Mouse (Mus musculus): Measurements from ENCODE around the gene Rnf144a. TPM values are rescaled to one million over a fixed set of nuclear protein-coding genes. Genes with fewer than 3 reads are reported as not detected.

The Rnf144a gene
- polyA plus RNA-seq, 1 experiment from 2014 or later, result 49.5 TPM

DNA sequence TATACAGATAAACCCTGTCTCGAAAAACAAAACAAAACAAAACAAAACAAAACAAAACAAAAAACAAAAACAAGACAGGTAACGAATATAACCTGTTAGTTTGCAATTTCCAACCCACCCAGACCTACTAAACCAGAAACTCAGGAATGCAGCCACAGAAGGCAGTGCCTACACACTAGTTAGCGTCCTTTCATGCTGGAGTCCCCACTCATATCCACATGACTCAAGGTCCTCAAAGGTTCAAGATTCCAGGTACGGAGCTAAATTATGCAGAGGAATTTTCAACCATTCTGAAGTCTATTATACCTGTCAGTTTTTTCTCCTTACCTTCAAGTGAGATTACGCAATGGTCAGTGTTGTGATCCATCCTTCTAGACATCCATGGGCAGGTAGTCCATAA is 70.6 kb downstream of the Rnf144a start:
- no peaks in the 10 kb centered on the region for H3K9me3 ChIP-seq (ENCODE audit: control insufficient read depth, low read length)
- H3K27ac ChIP-seq (ENCODE audit: low read length), result no peak overlapping the region
- ATAC-seq (ENCODE audit: low read depth), result no peak
- no peak overlapping the region for H3K4me2 ChIP-seq (ENCODE audit: low read depth, low read length)
- no peaks in the 10 kb centered on the region for H3K36me3 ChIP-seq (ENCODE audit: control insufficient read depth, insufficient read depth, low read length)
- no peak overlapping the region for H3K9ac ChIP-seq (ENCODE audit: low read length)
- 76% methylated on average over 5 of the region's 5 CpGs for whole genome bisulfite sequencing
- no peaks in the 10 kb centered on the region for H3K27me3 ChIP-seq (ENCODE audit: control insufficient read depth, insufficient read depth, low read depth, low read length)
- H3K4me1 ChIP-seq (replicated peaks; ENCODE audit: control insufficient read depth, insufficient read depth, low read length), result peaks cover 5% of the 10 kb centered on the region; the same call in 1 of the 2 replicates
- no peak overlapping the region for H3K4me3 ChIP-seq (ENCODE audit: low read length)

DNA sequence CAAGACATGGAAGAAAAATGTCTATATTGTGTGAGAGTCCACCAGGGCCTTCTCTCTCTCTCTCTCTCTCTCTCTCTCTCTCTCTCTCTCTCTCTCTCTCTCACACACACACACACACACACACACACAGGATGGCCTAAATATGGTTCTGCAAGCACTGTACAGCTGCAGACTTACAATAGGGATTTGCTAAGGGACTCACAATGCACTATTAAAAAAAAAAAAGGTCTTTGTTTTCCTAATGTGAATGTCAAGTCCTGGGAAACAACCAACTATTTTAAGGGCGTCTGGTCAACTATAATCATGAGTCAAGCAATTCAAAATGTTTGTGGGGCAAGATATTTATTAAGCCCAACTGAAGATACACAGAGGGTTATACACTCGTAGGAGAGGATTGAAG is 71.9 kb downstream of the Rnf144a start:
- ATAC-seq (ENCODE audit: low read depth), result peak; percentile 41; the same call in 1 of the 2 replicates
- Histone ChIP-seq H3K27ac (ENCODE audit: low read length) (peak overlapping the region; percentile 72), H3K9ac (ENCODE audit: low read length) (no peak overlapping the region), H3K4me1 (replicated peaks; ENCODE audit: control insufficient read depth, insufficient read depth, low read length) (peaks cover 5% of the 10 kb centered on the region; the same call in 1 of the 2 replicates), H3K4me3 (ENCODE audit: low read length) (no peak overlapping the region), H3K36me3 (ENCODE audit: control insufficient read depth, insufficient read depth, low read length) (0 out of 2 replicates have a peak, but pooled peaks cover 4% of the 10 kb centered on the region), H3K27me3 (ENCODE audit: control insufficient read depth, insufficient read depth, low read depth, low read length) (no peaks in the 10 kb centered on the region), H3K9me3 (ENCODE audit: control insufficient read depth, low read length) (no peaks in the 10 kb centered on the region), H3K4me2 (ENCODE audit: low read depth, low read length) (no peak overlapping the region)
- 56% methylated on average over 2 of the region's 2 CpGs for WGBS

DNA sequence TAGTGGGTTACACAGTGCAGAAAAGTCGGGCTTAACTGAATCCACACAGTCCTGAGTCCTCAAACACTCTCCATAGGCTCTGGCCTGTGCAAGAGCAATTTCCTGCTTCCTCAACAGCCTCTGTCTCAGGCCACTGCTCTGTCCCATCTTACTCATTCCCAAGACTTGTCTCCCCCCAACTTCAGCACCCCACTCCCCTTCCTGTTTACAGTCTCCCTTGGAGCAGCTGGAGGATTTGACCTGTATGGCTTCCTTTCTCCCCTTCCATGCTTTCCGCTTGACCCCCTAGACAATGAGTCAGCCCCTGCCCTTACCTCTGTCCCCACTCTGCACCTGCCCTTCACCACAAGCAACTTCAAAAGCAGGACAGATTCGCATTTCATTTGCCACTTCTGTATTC is 72.4 kb downstream of the Rnf144a start:
- H3K4me2 ChIP-seq (ENCODE audit: low read depth, low read length), result no peak overlapping the region
- H3K27me3 ChIP-seq (ENCODE audit: control insufficient read depth, insufficient read depth, low read depth, low read length), result no peaks in the 10 kb centered on the region
- H3K27ac ChIP-seq (ENCODE audit: low read length), result peak overlapping the region; percentile 72
- no peak overlapping the region for H3K4me3 ChIP-seq (ENCODE audit: low read length)
- no peaks in the 10 kb centered on the region for H3K9me3 ChIP-seq (ENCODE audit: control insufficient read depth, low read length)
- H3K36me3 ChIP-seq (ENCODE audit: control insufficient read depth, insufficient read depth, low read length), result 0 out of 2 replicates have a peak, but pooled peaks cover 4% of the 10 kb centered on the region
- peak; percentile 86 for ATAC-seq (ENCODE audit: low read depth)
- H3K4me1 ChIP-seq (replicated peaks; ENCODE audit: control insufficient read depth, insufficient read depth, low read length), result peaks cover 5% of the 10 kb centered on the region; the same call in 1 of the 2 replicates
- 75% methylated on average over 3 of the region's 3 CpGs for WGBS
- H3K9ac ChIP-seq (ENCODE audit: low read length), result no peak overlapping the region

DNA sequence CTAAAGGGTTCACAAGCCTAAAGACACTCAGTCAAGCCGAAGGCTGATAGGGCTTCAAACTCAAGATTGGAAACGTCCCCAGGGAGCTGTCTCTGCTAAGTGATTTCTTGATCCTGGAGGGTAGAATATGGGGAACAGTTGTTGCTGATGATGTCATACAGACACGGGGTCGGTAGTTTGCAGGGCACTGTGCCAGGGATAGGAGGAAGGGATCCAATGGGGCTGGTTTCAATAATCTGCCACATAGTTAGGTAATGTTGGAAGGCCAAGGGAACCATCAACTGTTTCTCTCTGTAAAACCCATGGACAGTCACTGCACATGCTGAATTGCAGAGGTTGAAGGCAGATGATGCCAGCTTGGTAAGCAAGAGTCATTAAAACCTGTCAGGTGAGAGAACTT is 73.0 kb downstream of the Rnf144a start:
- H3K36me3 ChIP-seq (ENCODE audit: control insufficient read depth, insufficient read depth, low read length), result 0 out of 2 replicates have a peak, but pooled peaks cover 4% of the 10 kb centered on the region
- no peak overlapping the region for H3K9ac ChIP-seq (ENCODE audit: low read length)
- H3K27ac ChIP-seq (ENCODE audit: low read length), result peak overlapping the region; percentile 72
- H3K27me3 ChIP-seq (ENCODE audit: control insufficient read depth, insufficient read depth, low read depth, low read length), result no peaks in the 10 kb centered on the region
- H3K4me1 ChIP-seq (replicated peaks; ENCODE audit: control insufficient read depth, insufficient read depth, low read length), result peaks cover 5% of the 10 kb centered on the region; the same call in 1 of the 2 replicates
- WGBS, result 44% methylated on average over 4 of the region's 4 CpGs
- H3K9me3 ChIP-seq (ENCODE audit: control insufficient read depth, low read length), result no peaks in the 10 kb centered on the region
- no peak overlapping the region for H3K4me2 ChIP-seq (ENCODE audit: low read depth, low read length)
- no peak overlapping the region for H3K4me3 ChIP-seq (ENCODE audit: low read length)
- no peak for ATAC-seq (ENCODE audit: low read depth)

DNA sequence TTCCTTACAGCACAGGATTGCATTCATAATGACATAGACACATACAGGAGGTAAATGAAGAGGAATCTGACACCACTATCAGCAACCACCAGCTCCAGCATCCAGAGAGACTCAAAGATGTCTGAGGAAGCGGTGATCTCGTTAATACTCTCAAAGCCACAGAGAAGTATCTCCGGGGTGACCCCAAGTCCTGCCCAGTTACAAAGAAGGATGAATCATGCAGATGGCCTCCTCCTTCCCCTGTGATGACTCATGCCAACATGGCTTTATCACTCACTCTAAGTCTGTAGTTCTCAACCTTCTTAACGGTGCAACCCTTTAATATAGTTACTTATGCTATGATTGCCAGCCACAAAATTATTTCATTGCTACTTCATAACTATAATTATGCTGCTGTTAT is 74.4 kb downstream of the Rnf144a start:
- Histone ChIP-seq H3K36me3 (ENCODE audit: control insufficient read depth, insufficient read depth, low read length) (0 out of 2 replicates have a peak, but pooled peaks cover 4% of the 10 kb centered on the region), H3K9ac (ENCODE audit: low read length) (no peak overlapping the region), H3K4me1 (replicated peaks; ENCODE audit: control insufficient read depth, insufficient read depth, low read length) (peaks cover 5% of the 10 kb centered on the region; the same call in 1 of the 2 replicates), H3K4me2 (ENCODE audit: low read depth, low read length) (no peak overlapping the region), H3K27ac (ENCODE audit: low read length) (no peak overlapping the region), H3K4me3 (ENCODE audit: low read length) (no peak overlapping the region), H3K27me3 (ENCODE audit: control insufficient read depth, insufficient read depth, low read depth, low read length) (no peaks in the 10 kb centered on the region), H3K9me3 (ENCODE audit: control insufficient read depth, low read length) (no peaks in the 10 kb centered on the region)
- 79% methylated on average over 4 of the region's 4 CpGs for WGBS
- no peak for ATAC-seq (ENCODE audit: low read depth)

DNA sequence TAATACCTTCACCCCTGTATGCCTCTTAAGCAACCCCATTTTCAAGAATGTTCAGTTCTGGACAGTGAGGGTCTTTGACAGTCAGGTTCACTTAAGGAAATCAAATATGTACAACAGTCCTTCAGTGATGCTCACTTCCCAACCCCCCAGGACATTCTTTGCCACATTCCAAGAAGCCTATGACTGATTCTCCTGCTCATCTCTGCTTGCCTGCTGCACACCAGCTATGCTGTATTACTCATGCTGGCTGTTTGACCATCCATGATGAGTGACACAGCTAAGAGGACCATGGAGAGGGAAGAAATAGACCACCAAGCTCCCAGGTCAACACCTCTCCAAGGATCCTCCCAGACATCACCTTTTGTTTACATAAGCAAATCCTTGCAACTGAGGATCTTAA is 75.2 kb downstream of the Rnf144a start:
- no peak overlapping the region for H3K4me2 ChIP-seq (ENCODE audit: low read depth, low read length)
- no peaks in the 10 kb centered on the region for H3K27me3 ChIP-seq (ENCODE audit: control insufficient read depth, insufficient read depth, low read depth, low read length)
- H3K4me1 ChIP-seq (replicated peaks; ENCODE audit: control insufficient read depth, insufficient read depth, low read length), result peaks cover 5% of the 10 kb centered on the region; the same call in 1 of the 2 replicates
- H3K9me3 ChIP-seq (ENCODE audit: control insufficient read depth, low read length), result no peaks in the 10 kb centered on the region
- H3K4me3 ChIP-seq (ENCODE audit: low read length), result no peak overlapping the region
- H3K9ac ChIP-seq (ENCODE audit: low read length), result no peak overlapping the region
- H3K36me3 ChIP-seq (ENCODE audit: control insufficient read depth, insufficient read depth, low read length), result 0 out of 2 replicates have a peak, but pooled peaks cover 4% of the 10 kb centered on the region
- no peak overlapping the region for H3K27ac ChIP-seq (ENCODE audit: low read length)
- no peak for ATAC-seq (ENCODE audit: low read depth)

DNA sequence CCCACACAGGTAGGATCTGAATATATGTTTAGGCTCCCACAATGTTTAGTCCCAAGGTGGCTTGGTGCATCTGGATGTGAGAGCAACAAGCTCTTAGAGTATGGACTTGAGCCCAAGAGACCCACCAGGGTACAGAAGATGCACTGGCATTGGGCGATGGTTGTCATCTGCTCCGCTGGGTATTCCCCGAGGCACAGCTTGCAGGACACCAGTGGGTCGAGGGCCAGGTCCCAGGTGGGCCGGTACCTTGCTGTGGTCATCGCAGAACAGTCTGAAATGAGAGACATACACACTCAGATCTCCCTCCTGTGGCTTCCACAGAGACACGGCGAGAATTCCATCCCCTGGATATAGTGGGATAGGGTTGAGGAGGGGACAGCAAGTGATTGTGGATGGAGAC is 75.9 kb downstream of the Rnf144a start:
- H3K36me3 ChIP-seq (ENCODE audit: control insufficient read depth, insufficient read depth, low read length), result 0 out of 2 replicates have a peak, but pooled peaks cover 4% of the 10 kb centered on the region
- WGBS, result 94% methylated on average over 8 of the region's 8 CpGs

DNA sequence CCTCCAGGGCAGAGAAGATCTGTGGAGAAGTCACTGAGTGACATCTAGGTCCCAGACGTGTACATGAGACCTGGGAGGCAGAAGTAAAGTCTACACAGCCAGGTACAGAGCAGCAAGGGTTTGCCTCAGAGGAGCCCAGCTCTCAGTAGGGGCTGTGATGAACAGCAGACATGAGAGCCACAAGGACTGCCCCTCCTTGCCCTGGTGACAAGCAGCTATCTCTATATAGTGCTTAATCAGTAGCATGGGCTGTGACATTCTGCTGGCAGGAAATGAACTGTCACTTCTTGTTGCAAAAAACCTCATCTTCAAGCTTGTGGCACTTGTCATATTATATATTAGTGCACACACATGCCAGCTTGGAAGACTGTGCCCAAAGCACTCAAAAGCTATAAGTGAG is 81.4 kb downstream of the Rnf144a start:
- Histone ChIP-seq H3K4me2 (ENCODE audit: low read depth, low read length) (no peak overlapping the region), H3K36me3 (ENCODE audit: control insufficient read depth, insufficient read depth, low read length) (no peaks in the 10 kb centered on the region), H3K9me3 (ENCODE audit: control insufficient read depth, low read length) (no peaks in the 10 kb centered on the region), H3K9ac (ENCODE audit: low read length) (no peak overlapping the region), H3K27me3 (ENCODE audit: control insufficient read depth, insufficient read depth, low read depth, low read length) (no peaks in the 10 kb centered on the region), H3K27ac (ENCODE audit: low read length) (no peak overlapping the region), H3K4me3 (ENCODE audit: low read length) (no peak overlapping the region), H3K4me1 (replicated peaks; ENCODE audit: control insufficient read depth, insufficient read depth, low read length) (no peaks in the 10 kb centered on the region)
- no peak for ATAC-seq (ENCODE audit: low read depth)
- WGBS, result 69% methylated on average over 1 of the region's 1 CpGs

More for the DNA sequence above, 75.9 kb downstream of the Rnf144a start:
- H3K4me3 ChIP-seq (ENCODE audit: low read length), result no peak overlapping the region
- no peak for ATAC-seq (ENCODE audit: low read depth)
- H3K27me3 ChIP-seq (ENCODE audit: control insufficient read depth, insufficient read depth, low read depth, low read length), result no peaks in the 10 kb centered on the region
- no peak overlapping the region for H3K27ac ChIP-seq (ENCODE audit: low read length)
- no peak overlapping the region for H3K4me2 ChIP-seq (ENCODE audit: low read depth, low read length)
- H3K9ac ChIP-seq (ENCODE audit: low read length), result no peak overlapping the region
- H3K4me1 ChIP-seq (replicated peaks; ENCODE audit: control insufficient read depth, insufficient read depth, low read length), result peaks cover 5% of the 10 kb centered on the region; the same call in 1 of the 2 replicates
- no peaks in the 10 kb centered on the region for H3K9me3 ChIP-seq (ENCODE audit: control insufficient read depth, low read length)

DNA sequence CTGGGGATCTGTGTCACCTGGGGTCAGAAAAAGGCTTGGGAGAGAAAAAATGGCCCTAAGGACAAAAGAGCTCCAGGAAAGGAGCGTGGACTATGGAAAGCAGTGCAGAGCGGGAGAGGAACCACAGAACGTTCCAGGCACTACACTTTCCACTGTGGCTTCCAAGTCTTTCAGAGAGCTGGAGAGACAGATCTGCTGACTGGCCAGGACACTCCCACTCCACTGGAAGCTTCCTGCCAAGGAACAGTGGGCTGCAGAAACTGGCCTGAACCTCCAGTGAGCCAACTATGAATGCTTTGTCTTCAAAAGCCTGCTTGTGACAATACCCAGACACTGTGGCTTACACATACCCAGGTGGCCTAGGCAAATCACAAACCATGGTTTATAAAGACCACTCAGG is 84.0 kb downstream of the Rnf144a start:
- Histone ChIP-seq H3K27ac (ENCODE audit: low read length) (0 out of 2 replicates have a peak overlapping the region, but pooled peaks have one; percentile 5), H3K9ac (ENCODE audit: low read length) (no peak overlapping the region), H3K4me1 (replicated peaks; ENCODE audit: control insufficient read depth, insufficient read depth, low read length) (no peaks in the 10 kb centered on the region), H3K36me3 (ENCODE audit: control insufficient read depth, insufficient read depth, low read length) (peaks cover 9% of the 10 kb centered on the region), H3K9me3 (ENCODE audit: control insufficient read depth, low read length) (no peaks in the 10 kb centered on the region), H3K27me3 (ENCODE audit: control insufficient read depth, insufficient read depth, low read depth, low read length) (no peaks in the 10 kb centered on the region), H3K4me2 (ENCODE audit: low read depth, low read length) (no peak overlapping the region), H3K4me3 (ENCODE audit: low read length) (no peak overlapping the region)
- WGBS, result 63% methylated on average over 3 of the region's 3 CpGs
- ATAC-seq (ENCODE audit: low read depth), result peak; percentile 87

DNA sequence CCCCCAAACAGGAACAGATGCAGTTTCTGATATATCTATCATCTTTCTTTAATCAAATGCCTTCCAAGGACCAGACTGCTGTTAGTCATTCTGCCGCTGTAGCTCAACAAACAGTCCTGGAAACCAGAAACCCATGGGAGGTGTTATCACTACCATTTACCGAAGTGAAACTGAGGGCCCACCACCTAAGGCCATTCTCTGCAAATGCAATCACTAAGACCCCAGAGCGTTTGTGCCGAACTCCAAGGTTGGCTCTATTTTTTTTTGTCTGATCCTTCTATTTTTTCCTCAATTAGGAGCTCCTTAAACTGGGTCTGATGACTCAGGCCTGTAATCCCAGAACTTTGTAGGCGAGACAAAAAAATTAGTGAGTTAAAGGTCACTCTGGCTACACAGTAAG is 85.3 kb downstream of the Rnf144a start:
- H3K36me3 ChIP-seq (ENCODE audit: control insufficient read depth, insufficient read depth, low read length), result peaks cover 11% of the 10 kb centered on the region
- 72% methylated on average over 5 of the region's 5 CpGs for WGBS
- H3K9ac ChIP-seq (ENCODE audit: low read length), result no peak overlapping the region
- H3K4me3 ChIP-seq (ENCODE audit: low read length), result no peak overlapping the region
- H3K9me3 ChIP-seq (ENCODE audit: control insufficient read depth, low read length), result no peaks in the 10 kb centered on the region
- H3K27me3 ChIP-seq (ENCODE audit: control insufficient read depth, insufficient read depth, low read depth, low read length), result no peaks in the 10 kb centered on the region
- H3K27ac ChIP-seq (ENCODE audit: low read length), result no peak overlapping the region
- no peak for ATAC-seq (ENCODE audit: low read depth)
- H3K4me1 ChIP-seq (replicated peaks; ENCODE audit: control insufficient read depth, insufficient read depth, low read length), result no peaks in the 10 kb centered on the region
- no peak overlapping the region for H3K4me2 ChIP-seq (ENCODE audit: low read depth, low read length)
